Mouse (Mus musculus) heart, adult 2 months (tissue): ENCODE data around the gene Hcrt.

Experiments
- CTCF ChIP-seq: fragments of 200-600 bp; IDR thresholded peaks from 2 replicates; pipeline ENCODE4 v1.8.1; 2022; ENCODE audit warnings: antibody characterized with exemption, mild to moderate bottlenecking, moderate library complexity
- EP300 ChIP-seq: fragments of 200-500 bp; IDR thresholded peaks from 2 replicates; pipeline ENCODE4 v1.6.1; 2011; ENCODE audit warnings: low read depth, low read length, control low read depth; ENCODE audit not compliant: insufficient read depth
- POLR2A ChIP-seq: fragments of 200-500 bp; IDR thresholded peaks from 2 replicates; pipeline ENCODE4 v1.6.1; 2011; ENCODE audit warnings: mild to moderate bottlenecking, low read depth, low read length, control low read depth; ENCODE audit not compliant: insufficient read depth

GRCm38 (mm10) chr11:100752294-100752693 lies 10.4 kb downstream of the Hcrt start:
- TF ChIP-seq POLR2A (no peak), CTCF (no peak), EP300 (no peak)
